Mouse (Mus musculus): Measurements from ENCODE around the gene Rasgef1b. TPM values are rescaled to one million over a fixed set of nuclear protein-coding genes. Genes with fewer than 3 reads are reported as not detected.

The Rasgef1b gene
- polyA plus RNA-seq, 1 experiment from 2014 or later = 41.6 TPM

DNA sequence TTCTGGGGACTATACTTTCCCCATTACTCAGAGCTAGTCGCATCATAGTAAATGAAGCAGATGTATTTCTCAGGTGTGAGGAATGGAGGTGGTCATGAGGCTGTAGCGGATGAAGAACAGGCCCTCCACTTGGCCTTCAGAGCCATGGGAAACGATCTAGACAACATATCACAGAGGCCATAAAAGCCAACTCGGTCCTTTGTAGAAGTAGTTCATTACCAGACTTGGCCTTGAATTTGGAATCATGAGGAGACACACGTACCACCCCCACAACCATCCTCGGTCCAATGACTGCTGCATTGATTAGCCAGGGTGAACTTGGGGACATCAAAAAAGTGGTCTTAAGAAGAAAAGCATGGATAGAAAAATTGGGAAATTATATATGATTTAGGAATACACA, 442.8 kb downstream of the Rasgef1b start:
- Histone ChIP-seq H3K27ac (ENCODE audit: low read depth, low read length) (no peak overlapping the region), H3K9me3 (replicated peaks; ENCODE audit: control insufficient read depth, low read length) (no peaks in the 10 kb centered on the region), H3K4me1 (ENCODE audit: control insufficient read depth, insufficient read depth, low read length) (no peaks in the 10 kb centered on the region), H3K36me3 (ENCODE audit: control insufficient read depth, insufficient read depth, low read length) (no peaks in the 10 kb centered on the region), H3K4me2 (no peak overlapping the region), H3K27me3 (ENCODE audit: control insufficient read depth, insufficient read depth, low read length) (no peaks in the 10 kb centered on the region), H3K4me3 (ENCODE audit: low read depth, low read length) (no peak overlapping the region), H3K9ac (ENCODE audit: low read depth, low read length) (no peak overlapping the region)
- no peak for ATAC-seq (replicated peaks; ENCODE audit: insufficient number of reproducible peaks, low FRiP score, low TSS enrichment)
- WGBS (ENCODE audit: insufficient replicate concordance) = 86% methylated on average over 6 of the region's 6 CpGs

DNA sequence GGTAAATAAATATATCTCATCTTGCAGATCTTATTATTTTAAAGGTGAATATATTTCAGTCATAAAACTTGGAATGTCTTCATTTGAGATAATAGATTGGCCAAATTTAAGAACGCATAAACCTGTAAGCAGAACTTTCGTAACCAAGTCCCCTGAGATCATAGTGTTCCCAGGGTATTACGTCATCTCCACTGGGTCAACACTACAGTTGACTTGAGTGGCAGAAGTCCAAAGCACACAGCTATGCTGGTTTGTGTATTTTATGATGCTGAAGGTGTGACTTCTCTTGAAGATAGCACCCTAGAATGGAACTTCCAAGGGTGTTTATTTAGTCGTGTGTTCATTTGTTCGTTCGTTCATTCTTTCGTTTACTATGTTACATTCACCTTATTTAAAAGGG, 444.5 kb downstream of the Rasgef1b start:
- H3K36me3 ChIP-seq (ENCODE audit: control insufficient read depth, insufficient read depth, low read length) = no peaks in the 10 kb centered on the region
- no peak overlapping the region for H3K4me3 ChIP-seq (ENCODE audit: low read depth, low read length)
- H3K4me2 ChIP-seq = no peak overlapping the region
- H3K9me3 ChIP-seq (replicated peaks; ENCODE audit: control insufficient read depth, low read length) = no peaks in the 10 kb centered on the region
- H3K9ac ChIP-seq (ENCODE audit: low read depth, low read length) = no peak overlapping the region
- no peak for ATAC-seq (replicated peaks; ENCODE audit: insufficient number of reproducible peaks, low FRiP score, low TSS enrichment)
- WGBS (ENCODE audit: insufficient replicate concordance) = 86% methylated on average over 7 of the region's 7 CpGs
- no peaks in the 10 kb centered on the region for H3K27me3 ChIP-seq (ENCODE audit: control insufficient read depth, insufficient read depth, low read length)
- H3K4me1 ChIP-seq (ENCODE audit: control insufficient read depth, insufficient read depth, low read length) = no peaks in the 10 kb centered on the region
- no peak overlapping the region for H3K27ac ChIP-seq (ENCODE audit: low read depth, low read length)

DNA sequence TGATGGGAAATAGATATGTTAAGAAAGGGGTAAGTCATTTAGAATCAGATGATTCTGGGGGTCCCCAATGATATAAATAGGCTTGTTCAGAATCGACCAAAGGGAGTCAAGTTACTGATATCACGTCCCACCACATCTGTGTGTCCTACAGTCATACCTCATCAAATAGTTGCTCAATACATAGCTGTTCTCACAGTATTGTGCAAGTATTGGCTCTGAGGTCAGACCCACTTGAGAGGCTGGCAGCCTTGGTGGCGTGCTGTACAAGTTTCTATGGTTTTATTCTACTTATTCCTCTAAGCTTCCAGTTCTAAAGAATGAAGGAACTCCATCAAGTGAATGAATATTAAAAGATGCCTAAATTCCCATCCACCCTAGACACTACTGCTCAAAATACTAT, 445.2 kb downstream of the Rasgef1b start:
- WGBS (ENCODE audit: insufficient replicate concordance) = 76% methylated on average over 3 of the region's 3 CpGs
- Histone ChIP-seq H3K27me3 (ENCODE audit: control insufficient read depth, insufficient read depth, low read length) (no peaks in the 10 kb centered on the region), H3K4me3 (ENCODE audit: low read depth, low read length) (no peak overlapping the region), H3K9ac (ENCODE audit: low read depth, low read length) (no peak overlapping the region), H3K4me1 (ENCODE audit: control insufficient read depth, insufficient read depth, low read length) (no peaks in the 10 kb centered on the region), H3K4me2 (no peak overlapping the region), H3K27ac (ENCODE audit: low read depth, low read length) (no peak overlapping the region), H3K9me3 (replicated peaks; ENCODE audit: control insufficient read depth, low read length) (no peaks in the 10 kb centered on the region), H3K36me3 (ENCODE audit: control insufficient read depth, insufficient read depth, low read length) (no peaks in the 10 kb centered on the region)
- ATAC-seq (replicated peaks; ENCODE audit: insufficient number of reproducible peaks, low FRiP score, low TSS enrichment) = no peak

DNA sequence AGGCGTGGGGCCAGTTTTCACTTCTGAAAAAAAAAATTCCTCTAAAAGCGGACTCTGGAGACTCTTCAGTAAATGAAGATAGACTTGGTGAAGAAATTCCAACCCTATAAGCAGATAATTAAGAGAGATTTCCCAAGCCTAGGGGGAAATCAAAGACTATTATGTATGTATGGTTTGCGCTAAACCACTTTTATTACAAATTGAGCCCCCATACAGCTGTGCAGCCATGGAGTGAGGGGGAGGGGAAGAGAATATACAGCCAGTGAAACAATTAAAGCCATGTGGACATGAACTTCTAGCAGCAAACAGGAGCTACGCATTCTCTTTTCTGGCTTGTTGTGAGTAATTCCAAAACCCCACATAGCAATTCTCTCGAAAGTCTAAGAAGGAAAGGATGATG, 448.3 kb downstream of the Rasgef1b start:
- 81% methylated on average over 5 of the region's 5 CpGs for WGBS (ENCODE audit: insufficient replicate concordance)
- Histone ChIP-seq H3K27me3 (ENCODE audit: control insufficient read depth, insufficient read depth, low read length) (no peaks in the 10 kb centered on the region), H3K9me3 (replicated peaks; ENCODE audit: control insufficient read depth, low read length) (no peaks in the 10 kb centered on the region), H3K4me2 (no peak overlapping the region), H3K9ac (ENCODE audit: low read depth, low read length) (no peak overlapping the region), H3K36me3 (ENCODE audit: control insufficient read depth, insufficient read depth, low read length) (no peaks in the 10 kb centered on the region), H3K27ac (ENCODE audit: low read depth, low read length) (no peak overlapping the region), H3K4me3 (ENCODE audit: low read depth, low read length) (no peak overlapping the region), H3K4me1 (ENCODE audit: control insufficient read depth, insufficient read depth, low read length) (no peaks in the 10 kb centered on the region)
- no peak for ATAC-seq (replicated peaks; ENCODE audit: insufficient number of reproducible peaks, low FRiP score, low TSS enrichment)

DNA sequence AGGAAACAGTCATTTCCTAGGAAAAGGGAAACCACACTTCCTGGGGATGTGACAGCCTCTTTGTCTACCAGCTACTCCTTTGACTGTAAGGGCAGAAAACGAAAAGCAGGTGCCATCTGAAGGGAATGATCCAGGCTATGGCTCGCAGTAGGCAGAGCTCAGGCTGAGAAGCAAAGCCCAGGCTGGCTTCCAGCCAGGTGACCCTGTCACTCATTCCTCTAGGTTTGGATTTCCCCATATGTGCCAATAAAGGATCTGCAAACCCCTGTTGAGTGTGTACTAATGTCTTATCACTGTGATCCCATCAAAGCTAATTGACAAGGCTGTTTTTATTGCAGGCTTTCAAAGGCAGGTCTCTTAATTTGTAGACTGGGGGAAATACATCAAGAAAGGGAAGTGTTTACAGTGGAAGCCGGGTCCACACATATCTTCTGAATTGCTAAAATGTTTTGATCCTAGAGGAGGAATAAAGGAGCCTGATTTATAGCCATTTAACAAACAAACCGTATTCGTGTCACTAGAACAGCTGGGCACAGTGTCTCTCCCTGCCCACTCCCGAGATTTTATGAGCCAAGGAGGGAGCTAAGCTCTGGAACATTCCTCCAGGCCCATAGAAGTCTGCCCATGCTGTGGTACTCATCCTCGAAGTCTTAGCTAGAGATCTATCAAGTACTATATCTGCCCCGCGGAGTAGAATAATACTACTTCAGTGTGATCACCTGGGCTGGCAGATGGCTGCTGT, 449.7 kb downstream of the Rasgef1b start:
- Histone ChIP-seq H3K9me3 (replicated peaks; ENCODE audit: control insufficient read depth, low read length) (no peaks in the 10 kb centered on the region), H3K4me3 (ENCODE audit: low read depth, low read length) (no peak overlapping the region), H3K27me3 (ENCODE audit: control insufficient read depth, insufficient read depth, low read length) (no peaks in the 10 kb centered on the region), H3K36me3 (ENCODE audit: control insufficient read depth, insufficient read depth, low read length) (no peaks in the 10 kb centered on the region), H3K9ac (ENCODE audit: low read depth, low read length) (no peak overlapping the region), H3K4me2 (no peak overlapping the region), H3K27ac (ENCODE audit: low read depth, low read length) (no peak overlapping the region), H3K4me1 (ENCODE audit: control insufficient read depth, insufficient read depth, low read length) (no peaks in the 10 kb centered on the region)
- no peak for ATAC-seq (replicated peaks; ENCODE audit: insufficient number of reproducible peaks, low FRiP score, low TSS enrichment)
- 64% methylated on average over 9 of the region's 9 CpGs for WGBS (ENCODE audit: insufficient replicate concordance)

DNA sequence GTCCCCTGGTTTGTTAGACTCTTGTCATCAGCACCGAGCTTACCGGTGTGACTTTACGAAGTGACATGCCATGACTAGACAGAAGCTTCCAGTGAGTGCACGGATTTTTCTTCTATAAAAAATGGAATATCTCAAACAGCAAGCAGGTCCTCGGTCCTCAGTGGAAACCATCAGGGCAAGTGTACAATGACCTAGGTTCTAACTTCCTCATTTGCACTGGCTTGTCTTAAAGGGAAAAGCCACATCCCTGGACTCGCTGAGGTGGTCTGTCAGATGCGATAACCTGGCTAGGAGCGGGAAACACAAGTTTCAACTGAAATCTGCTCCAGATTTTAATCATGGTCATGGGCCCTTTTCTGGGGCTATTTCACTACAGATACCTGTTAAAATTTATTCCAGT, 450.5 kb downstream of the Rasgef1b start:
- 73% methylated on average over 8 of the region's 8 CpGs for WGBS (ENCODE audit: insufficient replicate concordance)
- no peak overlapping the region for H3K4me3 ChIP-seq (ENCODE audit: low read depth, low read length)
- H3K9me3 ChIP-seq (replicated peaks; ENCODE audit: control insufficient read depth, low read length) = no peaks in the 10 kb centered on the region
- H3K27ac ChIP-seq (ENCODE audit: low read depth, low read length) = no peak overlapping the region
- no peak for ATAC-seq (replicated peaks; ENCODE audit: insufficient number of reproducible peaks, low FRiP score, low TSS enrichment)
- H3K4me1 ChIP-seq (ENCODE audit: control insufficient read depth, insufficient read depth, low read length) = no peaks in the 10 kb centered on the region
- no peak overlapping the region for H3K9ac ChIP-seq (ENCODE audit: low read depth, low read length)
- H3K27me3 ChIP-seq (ENCODE audit: control insufficient read depth, insufficient read depth, low read length) = no peaks in the 10 kb centered on the region
- no peaks in the 10 kb centered on the region for H3K36me3 ChIP-seq (ENCODE audit: control insufficient read depth, insufficient read depth, low read length)
- H3K4me2 ChIP-seq = no peak overlapping the region

DNA sequence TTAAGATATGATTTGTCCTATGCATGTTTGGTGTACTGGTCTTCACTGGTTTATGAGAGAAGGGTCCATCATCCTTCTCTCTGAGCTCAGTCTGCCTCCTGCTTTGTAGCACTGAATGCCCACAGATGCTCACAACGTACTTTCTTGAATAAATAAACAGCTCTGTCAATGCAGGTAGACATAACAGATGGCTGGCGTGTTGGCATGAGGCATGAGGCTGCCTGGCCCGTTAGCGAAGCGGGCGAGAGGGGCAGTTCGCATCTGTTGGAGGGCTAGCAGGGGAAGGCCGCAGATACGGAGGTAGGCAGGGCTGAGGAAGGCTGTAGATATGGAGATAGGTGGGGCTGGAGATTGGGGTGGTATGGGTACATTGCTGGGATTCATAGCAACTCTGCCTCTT, 451.3 kb downstream of the Rasgef1b start:
- no peak for ATAC-seq (replicated peaks; ENCODE audit: insufficient number of reproducible peaks, low FRiP score, low TSS enrichment)
- H3K4me3 ChIP-seq (ENCODE audit: low read depth, low read length) = no peak overlapping the region
- no peaks in the 10 kb centered on the region for H3K9me3 ChIP-seq (replicated peaks; ENCODE audit: control insufficient read depth, low read length)
- no peaks in the 10 kb centered on the region for H3K4me1 ChIP-seq (ENCODE audit: control insufficient read depth, insufficient read depth, low read length)
- no peak overlapping the region for H3K4me2 ChIP-seq
- no peak overlapping the region for H3K27ac ChIP-seq (ENCODE audit: low read depth, low read length)
- H3K36me3 ChIP-seq (ENCODE audit: control insufficient read depth, insufficient read depth, low read length) = no peaks in the 10 kb centered on the region
- H3K27me3 ChIP-seq (ENCODE audit: control insufficient read depth, insufficient read depth, low read length) = no peaks in the 10 kb centered on the region
- no peak overlapping the region for H3K9ac ChIP-seq (ENCODE audit: low read depth, low read length)
- WGBS (ENCODE audit: insufficient replicate concordance) = 84% methylated on average over 9 of the region's 9 CpGs

DNA sequence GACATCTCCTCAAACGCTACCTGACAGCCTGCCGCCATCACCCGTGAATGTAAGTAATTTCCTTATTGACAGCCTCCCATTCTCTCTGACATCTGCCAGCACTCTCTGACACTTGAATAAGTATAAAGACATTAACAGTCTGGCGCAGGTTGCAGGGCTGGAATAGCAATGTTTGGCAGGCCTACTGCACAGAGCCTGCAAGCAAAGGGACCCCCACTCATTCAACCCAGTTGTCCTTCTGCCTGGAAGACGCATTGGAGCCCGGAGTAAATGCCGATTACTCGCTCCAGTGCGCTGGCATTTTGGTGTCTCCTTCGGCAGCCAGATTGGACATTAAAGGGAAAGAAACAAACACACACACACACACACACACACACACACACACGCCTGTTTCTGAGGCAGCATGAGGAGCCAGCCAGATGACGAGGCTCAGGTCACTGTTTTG, 454.7 kb downstream of the Rasgef1b start:
- Histone ChIP-seq H3K36me3 (ENCODE audit: control insufficient read depth, insufficient read depth, low read length) (no peaks in the 10 kb centered on the region), H3K4me2 (no peak overlapping the region), H3K27ac (ENCODE audit: low read depth, low read length) (no peak overlapping the region), H3K27me3 (ENCODE audit: control insufficient read depth, insufficient read depth, low read length) (no peaks in the 10 kb centered on the region), H3K9ac (ENCODE audit: low read depth, low read length) (no peak overlapping the region), H3K4me1 (ENCODE audit: control insufficient read depth, insufficient read depth, low read length) (no peaks in the 10 kb centered on the region), H3K9me3 (replicated peaks; ENCODE audit: control insufficient read depth, low read length) (no peaks in the 10 kb centered on the region), H3K4me3 (ENCODE audit: low read depth, low read length) (no peak overlapping the region)
- WGBS (ENCODE audit: insufficient replicate concordance) = 58% methylated on average over 12 of the region's 12 CpGs
- ATAC-seq (replicated peaks; ENCODE audit: insufficient number of reproducible peaks, low FRiP score, low TSS enrichment) = no peak

DNA sequence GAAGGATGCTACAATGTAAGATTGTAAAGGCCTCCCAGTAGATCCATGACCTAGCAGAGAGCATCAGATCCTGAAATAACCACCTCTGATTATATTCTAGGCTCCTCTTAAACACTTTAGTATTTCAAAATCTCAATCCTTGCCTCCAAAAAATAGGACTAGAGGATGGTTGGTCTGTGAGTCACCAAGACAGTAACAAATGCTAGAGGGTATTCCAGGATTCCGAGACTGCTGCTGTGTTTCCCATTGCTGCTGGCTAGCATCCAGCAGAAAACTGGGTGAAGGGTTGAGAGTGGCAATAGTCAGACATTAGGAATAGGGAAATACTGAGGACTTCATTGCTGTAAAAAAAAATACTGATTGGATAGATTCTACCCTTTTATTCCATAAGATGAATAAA, 457.3 kb downstream of the Rasgef1b start:
- WGBS (ENCODE audit: insufficient replicate concordance) = 83% methylated on average over 1 of the region's 1 CpGs
- Histone ChIP-seq H3K27me3 (ENCODE audit: control insufficient read depth, insufficient read depth, low read length) (no peaks in the 10 kb centered on the region), H3K4me1 (ENCODE audit: control insufficient read depth, insufficient read depth, low read length) (no peaks in the 10 kb centered on the region), H3K36me3 (ENCODE audit: control insufficient read depth, insufficient read depth, low read length) (no peaks in the 10 kb centered on the region), H3K4me3 (ENCODE audit: low read depth, low read length) (no peak overlapping the region), H3K4me2 (no peak overlapping the region), H3K27ac (ENCODE audit: low read depth, low read length) (no peak overlapping the region), H3K9me3 (replicated peaks; ENCODE audit: control insufficient read depth, low read length) (no peaks in the 10 kb centered on the region), H3K9ac (ENCODE audit: low read depth, low read length) (no peak overlapping the region)
- ATAC-seq (replicated peaks; ENCODE audit: insufficient number of reproducible peaks, low FRiP score, low TSS enrichment) = no peak
